Mouse (Mus musculus): ENCODE data around the gene Ugt1a6b.
"Not testable (repeated sequence)": the region's sequence is repeated elsewhere in the genome, so short reads cannot be mapped to it uniquely, and the experiment has no call there.

The Ugt1a6b gene

GRCm38 (mm10) chr1:88121521-88121920, 18.5 kb downstream of the Ugt1a6b start:
- DNase-seq: not testable (repeated sequence)

GRCm38 (mm10) chr1:88125827-88126360, 22.8 kb downstream of the Ugt1a6b start:
- not testable (repeated sequence) for DNase-seq

DNA sequence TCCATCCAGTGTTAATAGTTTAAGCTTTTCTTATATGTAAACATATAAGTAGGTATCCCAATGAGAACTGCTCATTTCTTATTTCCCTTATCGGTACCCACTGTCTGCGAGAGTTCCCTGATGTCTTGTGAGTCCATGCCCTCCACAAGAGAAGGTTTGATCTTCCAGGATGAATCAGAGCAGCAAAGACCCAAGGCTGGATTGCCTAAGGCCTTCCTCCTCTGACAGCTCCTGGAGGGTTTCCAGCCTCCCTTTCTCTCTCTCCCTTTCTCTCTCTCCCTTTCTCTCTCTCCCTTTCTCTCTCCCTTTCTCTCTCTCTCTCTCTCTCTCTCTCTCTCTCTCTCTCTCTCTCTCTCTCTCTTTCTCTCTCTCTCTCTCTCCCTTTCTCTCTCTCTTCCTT, 26.0 kb downstream of the Ugt1a6b start:
- not testable (repeated sequence) for DNase-seq

DNA sequence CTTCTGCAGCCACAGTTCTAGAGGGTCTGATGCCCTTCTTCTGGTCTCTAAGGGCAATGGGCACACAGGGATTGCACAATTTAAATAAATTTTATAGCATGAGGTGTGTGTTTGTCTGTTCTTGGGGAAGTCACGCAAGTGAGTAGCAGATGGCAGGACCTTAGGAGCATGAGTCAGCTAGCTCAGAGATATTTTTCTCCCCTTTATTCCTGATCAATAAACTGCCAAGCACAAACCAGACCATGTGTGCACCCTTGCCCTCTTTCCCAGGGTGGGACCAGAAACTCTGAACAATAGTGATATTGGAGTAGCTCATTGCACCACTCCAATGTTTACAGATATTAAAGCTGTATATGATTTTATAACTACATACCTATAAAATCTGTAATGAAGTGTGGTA, 27.2 kb downstream of the Ugt1a6b start:
- DNase-seq: not testable (repeated sequence)

GRCm38 (mm10) chr1:88133908-88134456, 30.9 kb downstream of the Ugt1a6b start:
- DNase-seq: no peak

DNA sequence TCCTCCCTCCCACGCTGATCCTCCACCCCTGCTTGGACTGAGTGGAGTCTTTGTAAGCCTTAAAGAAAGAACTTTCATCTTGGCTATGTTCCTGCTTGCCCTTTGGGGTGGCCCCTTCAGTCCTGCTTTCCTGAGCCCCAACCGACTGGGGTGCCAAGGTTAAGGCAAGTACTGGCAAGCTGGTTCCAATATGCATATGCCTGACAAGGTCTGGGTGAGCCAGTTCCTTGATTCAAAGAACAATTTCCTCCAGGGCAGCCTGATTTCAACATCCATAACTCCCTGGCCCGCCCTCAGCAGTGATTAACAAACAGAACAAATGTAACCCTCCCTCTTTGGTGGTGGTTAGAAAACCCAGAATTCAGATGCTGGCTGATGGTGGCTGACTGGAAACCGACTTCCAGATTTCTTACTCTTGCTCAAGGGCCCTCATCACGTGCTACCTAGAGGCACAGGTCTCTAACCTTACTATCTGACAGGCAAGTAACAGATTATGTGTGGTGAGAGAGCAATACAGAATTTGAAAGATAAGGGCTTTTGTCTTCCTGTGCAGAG, 31.5 kb downstream of the Ugt1a6b start, which contains the start of gene Ugt1a6a:
Ugt1a6a (plus strand) TSS at position 353 of the 555 bp plus-strand sequence.
- DNase-seq: not testable (repeated sequence)

GRCm38 (mm10) chr1:88135229-88135904, 32.3 kb downstream of the Ugt1a6b start:
- not testable (repeated sequence) for DNase-seq

GRCm38 (mm10) chr1:88136646-88137045, 33.6 kb downstream of the Ugt1a6b start:
- no peak for DNase-seq

DNA sequence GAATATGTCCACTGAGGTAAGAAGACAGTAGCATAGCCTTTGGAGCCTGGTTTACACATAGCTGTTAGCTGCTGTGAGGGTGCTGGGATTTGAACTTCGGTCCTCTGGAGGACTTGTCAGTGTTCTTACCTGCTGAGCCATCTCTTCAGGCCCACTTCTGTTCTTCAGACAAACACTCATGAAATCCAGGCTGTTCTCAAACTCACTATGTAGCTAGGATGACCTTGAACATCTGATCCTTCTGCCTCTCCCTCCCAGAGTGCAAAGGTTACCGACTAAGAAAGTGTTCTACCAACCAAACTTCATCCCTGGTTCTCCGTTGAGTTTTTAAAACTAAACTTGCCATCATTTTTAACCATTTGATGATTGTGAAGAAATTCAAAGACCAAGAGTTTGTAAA, 34.2 kb downstream of the Ugt1a6b start:
- DNase-seq: no peak

DNA sequence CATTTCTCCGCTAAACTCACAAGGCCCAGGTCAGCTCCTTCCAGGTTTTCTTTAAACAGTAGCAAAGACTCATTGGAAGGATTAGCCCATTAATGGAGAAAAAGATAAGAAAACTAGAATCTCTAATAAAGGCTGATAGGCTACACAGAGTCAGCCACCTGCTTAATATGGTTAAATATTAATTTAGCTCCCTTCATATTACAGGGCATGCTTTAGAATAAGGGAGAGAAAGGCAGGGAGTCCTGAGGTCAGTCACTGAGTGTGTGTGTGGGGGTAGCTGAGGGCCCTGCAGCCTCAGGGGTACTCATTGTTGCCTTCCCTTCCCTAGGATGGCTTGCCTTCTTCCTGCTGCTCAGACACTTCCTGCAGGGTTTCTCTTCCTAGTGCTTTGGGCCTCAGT, 35.1 kb downstream of the Ugt1a6b start:
- DNase-seq: no peak

- not testable (repeated sequence) for DNase-seq
Observed at GRCm38 (mm10) chr1:88140492-88140891, 37.4 kb downstream of the Ugt1a6b start.

DNA sequence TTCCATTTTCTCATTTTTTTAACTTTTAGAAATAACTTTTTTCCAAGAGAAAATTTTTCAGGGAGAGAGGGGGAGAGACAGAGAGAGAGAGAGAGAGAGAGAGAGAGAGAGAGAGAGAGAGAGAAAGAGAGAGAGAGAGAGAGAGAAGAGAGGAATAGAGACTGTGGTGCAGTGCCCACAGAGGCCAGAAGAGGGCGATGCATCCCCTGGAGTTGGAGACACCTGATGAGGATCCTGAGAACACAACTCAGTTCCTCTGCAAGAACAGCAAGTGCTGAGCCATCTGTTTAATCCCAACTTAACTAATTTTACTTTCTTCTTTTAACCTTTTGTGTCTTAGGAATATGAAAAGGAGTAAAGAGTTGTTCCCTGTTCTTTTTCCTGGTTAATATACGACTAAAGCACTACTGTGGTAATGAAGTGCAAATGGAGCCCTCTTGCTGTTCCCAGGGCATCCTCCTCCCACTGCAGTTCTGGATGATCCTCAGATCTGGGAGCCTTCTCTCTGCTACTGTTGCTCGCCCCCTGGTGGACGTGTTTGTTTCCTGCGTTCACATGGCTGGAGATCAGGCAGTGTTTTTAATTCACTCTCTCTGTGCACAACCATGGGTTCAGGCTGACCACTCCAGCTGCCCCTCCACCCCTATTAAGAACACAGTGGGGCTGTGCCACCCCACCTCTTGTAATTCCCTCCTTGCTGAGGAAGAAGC, 41.1 kb downstream of the Ugt1a6b start:
- peak; percentile 9 to 46 for DNase-seq

DNA sequence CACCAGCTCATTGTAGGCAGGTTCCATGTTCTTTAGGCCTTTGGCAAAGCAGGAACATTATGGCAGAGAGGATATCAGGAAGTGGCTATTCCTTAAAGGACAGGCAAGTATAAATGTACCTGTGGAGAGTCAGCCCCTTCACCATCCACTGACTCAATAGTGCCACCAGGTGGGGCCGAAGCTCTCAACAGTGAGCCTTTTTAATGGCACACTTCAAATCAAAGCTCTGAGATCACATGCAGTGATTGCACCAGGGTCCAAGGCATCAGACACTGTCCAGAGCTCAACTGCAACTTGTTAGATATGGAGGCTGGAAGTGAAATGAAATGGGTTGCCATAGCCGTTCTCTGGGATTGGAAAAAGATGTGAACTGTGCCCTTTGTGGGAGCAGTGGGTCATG, 42.2 kb downstream of the Ugt1a6b start:
- DNase-seq: not testable (repeated sequence)

- not testable (repeated sequence) for DNase-seq
Observed at GRCm38 (mm10) chr1:88150133-88150532, 47.1 kb downstream of the Ugt1a6b start.

- DNase-seq: no peak
Observed at GRCm38 (mm10) chr1:88158430-88158829, 55.4 kb downstream of the Ugt1a6b start.

- no peak for DNase-seq
Observed at GRCm38 (mm10) chr1:88165711-88166110, 62.7 kb downstream of the Ugt1a6b start, which contains the start of gene Ugt1a5. TSS of gene Ugt1a5 (plus strand) at chr1:88166012.

DNA sequence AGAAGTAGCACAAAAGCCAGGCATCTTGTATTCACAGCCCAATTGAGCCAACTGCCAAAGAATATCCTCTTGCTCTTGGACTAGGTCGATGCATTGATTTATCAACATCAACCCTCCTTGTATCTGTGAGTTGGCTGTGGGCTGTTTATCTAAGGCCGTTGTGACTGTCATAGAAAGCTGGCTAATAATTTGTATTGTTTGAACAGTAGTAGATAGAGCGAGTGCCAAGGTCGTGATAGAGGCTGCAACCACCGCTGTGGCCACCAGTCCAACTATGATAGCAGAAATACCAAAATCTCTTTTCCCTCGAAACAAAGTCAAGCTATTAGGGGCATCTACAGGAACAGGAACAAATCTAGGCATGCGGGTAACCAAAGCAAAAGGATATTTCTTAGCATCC, 69.1 kb downstream of the Ugt1a6b start:
- not testable (repeated sequence) for DNase-seq

DNA sequence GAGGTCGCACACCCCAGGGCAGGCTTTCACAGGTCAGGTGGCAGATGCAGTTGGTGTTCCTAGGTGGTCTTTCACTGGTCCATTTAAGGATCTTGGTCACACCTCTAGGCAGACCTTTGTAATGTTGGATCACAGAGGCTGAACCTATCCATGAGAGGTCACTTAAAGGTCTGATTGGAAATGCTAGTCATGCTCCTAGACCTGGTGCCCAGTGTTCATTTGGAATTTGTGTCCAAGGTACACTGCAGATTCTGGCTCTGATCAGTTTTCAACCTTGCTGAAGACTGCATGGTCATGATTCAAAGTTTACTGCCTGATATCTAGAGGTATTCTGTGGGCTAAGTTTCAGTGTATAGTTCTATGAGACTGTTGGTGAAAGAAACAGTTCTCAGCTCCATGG, 76.6 kb downstream of the Ugt1a6b start:
- DNase-seq: no peak

DNA sequence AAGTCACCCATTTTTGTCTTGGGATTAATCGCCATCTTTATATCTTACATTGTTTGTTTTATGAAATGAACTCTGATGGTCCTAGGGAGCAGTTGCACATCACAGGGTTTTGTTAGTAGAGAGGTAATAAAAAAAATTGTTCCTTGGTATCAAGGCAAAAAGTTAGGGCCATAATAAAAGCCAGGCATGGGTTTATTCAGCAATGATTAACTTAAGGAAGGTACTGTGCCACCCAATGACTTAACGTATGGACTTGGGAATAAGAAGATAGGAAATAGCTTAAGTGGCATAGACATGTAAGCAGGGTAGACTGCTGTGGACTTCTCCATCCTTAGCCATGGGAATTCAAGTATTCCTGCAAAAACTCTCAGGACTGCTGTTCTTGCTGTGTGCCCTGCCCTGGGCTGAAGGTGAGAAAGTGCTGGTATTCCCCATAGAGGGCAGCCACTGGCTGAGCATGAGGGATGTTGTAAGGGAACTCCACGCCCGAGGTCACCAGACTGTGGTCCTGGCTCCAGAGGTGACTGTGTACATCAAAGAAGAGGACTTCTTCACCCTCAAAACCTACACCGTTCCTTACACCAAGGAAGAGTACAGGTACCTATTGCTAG, 83.4 kb downstream of the Ugt1a6b start:
- no peak for DNase-seq

DNA sequence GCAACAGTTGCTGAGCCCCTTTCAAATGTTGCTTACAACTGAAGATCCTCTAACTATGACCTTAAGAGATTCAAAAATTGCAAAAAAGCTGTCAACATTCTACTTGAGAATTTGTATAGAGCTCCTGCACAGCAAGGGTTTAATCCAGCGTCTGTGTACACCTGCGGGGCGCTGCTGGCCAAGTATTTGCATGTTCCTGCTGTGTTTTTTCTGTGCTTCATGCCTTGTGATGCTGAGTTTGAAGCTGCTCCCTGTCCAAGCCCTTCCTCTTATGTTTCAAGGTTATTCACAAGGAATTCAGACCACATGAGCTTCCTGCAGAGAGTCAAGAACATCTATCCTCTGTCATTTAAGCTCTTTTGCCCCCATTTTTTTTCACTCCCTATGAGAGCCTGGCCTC, 89.1 kb downstream of the Ugt1a6b start:
- DNase-seq: no peak

DNA sequence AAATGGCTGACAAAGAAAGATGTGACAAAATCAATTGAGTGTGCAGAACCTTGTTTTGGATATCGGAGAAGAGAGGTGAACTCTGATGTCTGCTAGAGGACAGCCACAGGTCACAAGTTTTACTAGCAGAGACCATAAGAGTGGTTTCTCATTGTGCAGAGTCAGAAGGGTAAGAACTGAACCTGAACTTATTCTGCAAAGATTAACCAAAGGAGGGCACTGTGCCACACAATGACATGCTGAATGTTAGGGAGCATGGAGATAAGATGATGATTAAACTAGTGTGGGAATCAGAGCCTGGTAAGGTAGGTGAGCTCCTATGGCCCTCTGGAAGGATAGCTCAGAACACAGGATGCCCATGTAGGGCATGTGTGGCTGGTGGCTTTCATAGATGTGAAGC, 92.6 kb downstream of the Ugt1a6b start:
- DNase-seq: no peak

GRCm38 (mm10) chr1:88197443-88197842, 94.4 kb downstream of the Ugt1a6b start:
- DNase-seq: no peak

DNA sequence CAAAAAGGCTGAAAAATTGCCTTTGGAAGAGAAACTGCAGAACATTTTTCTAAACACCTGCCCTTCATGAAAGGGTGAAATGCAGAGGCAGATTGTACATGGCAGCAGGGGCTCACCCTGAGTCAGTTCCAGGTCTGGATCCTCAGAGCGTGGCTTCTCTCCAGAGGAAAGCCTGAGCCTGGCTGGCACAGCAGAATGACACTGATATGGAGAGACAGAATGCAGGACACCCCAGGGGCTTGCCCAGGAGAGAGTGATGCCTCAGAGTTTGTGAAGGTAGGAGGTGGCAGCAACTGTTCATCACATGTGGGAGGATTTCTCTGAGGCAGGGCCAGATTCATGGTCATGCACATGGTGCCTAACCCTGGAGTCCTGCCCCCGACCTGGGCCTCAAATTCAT, 96.9 kb downstream of the Ugt1a6b start:
- DNase-seq: no peak

Measured in spleen, adult 18-20 months (tissue).